Mouse (Mus musculus) layer of hippocampus, postnatal 36 days (tissue): ENCODE results near the gene Flad1. TPM values are rescaled to one million over a fixed set of nuclear protein-coding genes. Genes with fewer than 3 reads are reported as not detected.

Experiments
- DNase-seq, 2 experiments: peaks; one replicate each; pipeline ENCODE4 v3.0.0; 2022
- total RNA-seq, 2 experiments: library from RNA; stranded (reverse); gene quantifications; 2 replicates each; pipeline ENCODE4 v1.2.3; 2021

Gene Flad1
- total RNA-seq, 2 experiments from 2014 or later, result 35.8 to 39.2 TPM

DNA sequence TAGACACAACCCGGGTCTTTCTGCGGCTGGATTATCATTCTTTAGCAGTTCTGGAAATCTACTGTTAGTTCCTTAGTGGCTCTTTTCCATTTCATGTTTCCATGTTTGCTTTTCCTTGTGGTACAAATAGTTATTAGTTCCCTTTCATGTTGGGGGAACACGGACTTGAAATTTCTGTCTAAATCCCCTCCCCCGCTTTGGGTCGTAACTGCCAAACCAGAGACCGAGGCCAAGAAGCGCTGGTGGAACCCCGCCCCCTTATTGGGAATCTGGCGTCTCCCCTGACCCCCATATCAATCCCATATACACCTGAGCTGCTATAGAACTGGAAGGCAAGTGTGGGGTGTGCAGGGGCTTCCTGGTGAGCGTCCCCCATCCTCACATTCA is 16.3 kb downstream of the Flad1 start:
- DNase-seq, result no peak

DNA sequence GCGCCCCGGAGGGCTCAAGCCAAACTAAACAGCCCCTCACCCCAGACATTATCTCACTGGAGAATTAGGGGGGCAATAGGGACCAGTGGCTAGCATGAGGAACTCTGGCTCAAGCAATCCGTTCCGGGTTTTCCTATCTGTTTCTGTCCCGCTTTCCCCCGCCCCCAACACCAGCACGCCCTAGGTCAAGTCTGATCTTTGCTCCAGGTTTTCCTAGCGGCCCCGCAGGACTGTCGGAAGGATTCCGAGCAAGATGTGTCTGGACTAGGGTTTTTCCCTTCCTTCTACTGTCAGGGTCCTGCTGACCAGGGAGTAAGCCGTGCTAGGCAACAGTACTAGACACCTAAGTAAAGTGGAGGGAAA is 16.8 kb downstream of the Flad1 start:
- no peak for DNase-seq

DNA sequence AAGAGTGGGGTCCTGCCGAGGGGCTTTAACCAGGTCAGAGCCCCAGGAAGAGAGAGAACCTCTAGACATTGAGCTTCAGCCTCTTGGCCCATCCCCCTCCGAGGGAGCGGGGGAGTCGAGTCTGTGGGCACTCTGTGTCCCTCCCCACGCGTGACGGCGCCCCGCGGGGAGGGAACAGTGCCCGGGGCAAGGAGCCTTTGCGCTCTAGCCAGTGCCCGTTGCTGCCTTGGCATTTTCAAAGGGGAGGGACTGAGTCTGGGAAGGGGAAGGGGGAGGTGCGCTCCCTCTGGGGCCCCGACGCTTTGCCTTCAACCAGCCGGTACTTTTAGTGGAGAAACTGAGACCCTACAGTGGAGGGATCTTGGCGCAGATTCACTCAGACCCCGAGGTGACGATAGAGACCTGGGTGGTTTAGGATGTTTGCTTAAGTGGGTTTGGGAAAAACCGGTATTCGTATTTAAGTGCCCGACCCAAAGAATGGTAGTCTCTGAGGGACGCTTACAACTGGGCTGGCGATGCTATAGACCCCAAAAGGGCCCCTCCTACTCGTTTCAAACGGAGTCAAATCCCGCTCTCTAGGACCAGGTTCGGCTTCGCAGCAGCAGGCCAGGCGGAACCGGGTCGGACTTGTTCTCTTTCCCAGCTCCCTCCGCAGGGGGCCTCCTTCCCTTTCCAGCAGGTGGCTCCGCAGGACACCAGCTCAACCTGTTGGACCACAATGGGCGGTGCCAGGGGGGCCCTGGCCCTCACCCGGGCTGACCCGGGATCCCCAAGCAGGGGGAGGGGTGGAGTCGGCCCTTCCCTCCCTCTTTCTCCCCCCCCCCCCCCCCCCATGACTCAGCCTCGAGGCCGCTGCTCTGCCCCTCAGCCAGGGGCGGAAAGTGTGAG is 17.4 kb downstream of the Flad1 start, which contains the start of gene Zbtb7b:
TSS of gene Zbtb7b (minus strand) at position 771 of the 888 bp plus-strand sequence.
- DNase-seq, result peak; percentile 65 to 67

DNA sequence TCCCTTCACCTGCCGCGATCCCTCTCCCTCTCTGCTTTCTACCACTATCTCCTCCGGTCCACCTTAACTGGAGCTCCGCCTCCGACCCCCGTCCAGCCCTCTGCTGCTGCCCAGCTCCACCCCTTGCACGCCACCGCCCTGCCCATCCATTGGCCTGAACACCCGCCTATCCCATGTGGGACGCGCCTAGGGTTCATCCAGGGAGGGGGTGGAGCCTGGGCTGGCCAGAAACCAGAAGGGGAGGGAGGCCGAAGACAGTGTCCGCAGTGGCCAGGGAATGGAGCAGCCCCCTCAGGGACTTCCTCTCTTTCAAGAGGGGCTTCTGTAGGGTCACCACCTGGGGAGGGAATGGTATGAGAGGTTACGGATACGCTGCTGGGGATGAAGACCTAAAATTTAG is 18.1 kb downstream of the Flad1 start:
- peak; percentile 96 for DNase-seq

DNA sequence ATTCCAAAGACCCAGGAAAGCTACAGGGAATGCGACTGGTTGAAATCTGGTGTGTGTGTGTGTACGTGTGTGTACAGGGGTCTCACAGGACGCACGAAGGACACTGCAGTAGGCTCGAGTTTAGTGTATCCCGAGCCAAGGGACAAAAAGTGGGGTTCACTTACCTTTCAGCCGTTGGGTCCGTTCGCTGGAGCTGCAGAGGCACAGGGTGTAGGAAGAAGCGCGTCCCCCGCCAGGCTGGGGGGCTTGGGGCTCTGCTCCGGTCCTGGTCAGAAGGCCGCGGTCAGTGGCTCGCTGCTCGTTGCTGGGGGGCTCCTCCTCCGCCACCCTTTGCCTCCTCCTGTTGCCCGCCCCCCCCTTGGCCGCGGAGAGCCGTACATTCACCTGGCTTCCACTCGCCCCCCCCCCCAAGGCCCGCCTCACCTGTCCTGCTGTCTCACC is 18.8 kb downstream of the Flad1 start:
- DNase-seq, result no peak

DNA sequence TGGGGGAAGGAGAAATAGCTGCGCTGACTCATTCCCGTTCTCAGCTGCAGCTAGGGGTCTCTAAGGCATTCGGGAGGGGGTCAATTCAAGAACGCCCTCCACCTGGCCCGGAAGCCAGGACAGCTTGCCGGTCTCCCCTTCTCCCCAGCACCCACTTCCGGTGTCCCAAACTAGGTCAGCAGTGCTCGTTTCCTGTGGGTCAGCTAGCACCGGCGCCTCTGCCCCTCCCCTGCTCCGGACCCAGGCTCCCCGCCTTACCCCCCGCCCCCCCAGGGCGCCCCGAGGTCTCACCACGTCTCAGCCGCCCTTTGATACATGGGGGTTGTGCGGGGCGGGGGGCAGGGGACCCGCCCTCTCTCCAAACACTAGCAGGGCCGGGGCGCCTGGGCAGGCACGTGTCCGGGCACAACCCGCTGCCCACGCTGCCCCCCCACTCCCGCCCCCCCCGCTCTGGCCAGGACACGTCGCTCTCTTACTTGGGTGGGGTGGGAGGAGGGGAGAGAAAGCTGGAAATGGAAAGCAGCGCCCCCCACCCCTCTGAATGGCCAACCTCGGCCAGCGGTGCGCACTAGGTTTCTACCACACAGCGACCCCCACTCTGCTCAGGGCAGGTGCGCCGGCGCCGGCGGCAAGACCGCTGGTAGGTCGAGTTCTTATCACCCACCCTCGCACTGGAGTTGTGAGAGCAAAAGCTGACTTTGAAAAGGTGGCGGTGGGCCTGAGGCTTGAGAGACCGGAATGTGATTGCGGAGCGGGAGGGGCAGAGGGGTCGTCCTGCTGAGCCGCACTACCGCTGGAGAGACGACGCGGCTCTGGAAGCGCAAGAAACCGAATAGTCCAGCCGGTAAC is 19.8 kb downstream of the Flad1 start:
- DNase-seq, result no peak

DNA sequence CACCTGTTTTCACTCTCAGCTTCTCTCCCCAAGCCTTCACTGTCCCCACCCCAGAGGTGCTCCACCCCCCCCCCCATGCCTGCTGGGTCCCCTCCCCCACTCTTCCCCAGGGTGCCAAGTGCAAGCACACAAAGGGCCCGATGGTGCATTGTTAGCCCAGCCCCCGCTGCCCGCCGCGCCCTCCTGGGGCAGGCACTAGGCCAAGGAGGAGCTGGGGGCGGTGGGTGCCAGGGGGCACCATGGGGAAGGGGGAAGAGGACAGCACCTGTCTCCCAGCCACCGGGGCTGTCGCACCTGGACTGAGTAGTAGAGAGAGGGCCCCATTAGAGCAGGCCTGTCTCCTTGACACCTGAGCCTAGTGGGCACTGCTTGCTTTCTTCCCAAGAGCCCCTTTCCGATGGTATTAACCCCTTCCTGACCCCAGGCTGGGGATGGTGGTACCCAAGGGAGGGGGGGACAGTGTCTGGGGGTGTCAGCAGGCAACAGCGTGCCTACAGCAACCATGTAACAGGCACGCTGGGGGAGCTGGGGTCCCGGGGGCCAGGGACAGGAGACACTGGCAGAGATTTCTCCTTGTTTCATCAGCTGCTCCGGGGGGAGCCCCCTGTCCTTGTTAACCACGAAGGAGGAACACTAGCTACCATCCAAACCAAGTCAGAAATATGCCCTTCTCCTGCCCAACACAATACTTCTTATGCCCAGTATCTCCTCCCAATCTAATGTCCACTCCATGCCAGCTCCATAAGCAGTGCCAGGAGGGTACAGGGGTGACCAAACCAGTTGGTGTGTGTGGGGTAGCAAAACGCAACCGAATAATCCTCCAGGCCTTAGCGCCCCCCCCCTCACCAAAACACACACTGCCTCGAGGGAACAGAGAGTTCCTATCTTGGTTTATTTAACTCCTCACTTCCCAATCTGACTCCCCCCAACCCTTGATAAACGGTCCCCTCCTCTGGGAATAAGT is 20.7 kb downstream of the Flad1 start:
- no peak for DNase-seq

DNA sequence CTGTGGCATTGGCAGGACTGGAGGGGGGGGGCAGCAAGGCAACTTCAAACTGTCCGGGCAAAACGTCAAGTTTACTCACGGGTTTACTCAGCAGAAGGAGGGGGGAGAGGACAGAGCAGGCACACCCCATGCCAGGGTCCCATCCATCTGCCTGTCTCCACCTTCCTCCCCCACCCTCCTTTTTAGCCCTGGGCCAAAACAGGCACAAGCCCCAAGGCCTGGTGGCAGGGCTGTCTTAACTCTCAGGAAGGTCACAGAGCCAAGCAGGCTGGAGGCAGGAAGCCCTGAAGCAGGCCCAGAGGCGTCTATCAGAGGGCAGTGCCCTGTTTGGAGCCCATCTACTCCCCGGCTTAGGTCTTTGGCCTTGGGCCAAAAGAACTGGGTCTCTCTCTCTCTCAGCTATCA is 21.6 kb downstream of the Flad1 start:
- no peak for DNase-seq

DNA sequence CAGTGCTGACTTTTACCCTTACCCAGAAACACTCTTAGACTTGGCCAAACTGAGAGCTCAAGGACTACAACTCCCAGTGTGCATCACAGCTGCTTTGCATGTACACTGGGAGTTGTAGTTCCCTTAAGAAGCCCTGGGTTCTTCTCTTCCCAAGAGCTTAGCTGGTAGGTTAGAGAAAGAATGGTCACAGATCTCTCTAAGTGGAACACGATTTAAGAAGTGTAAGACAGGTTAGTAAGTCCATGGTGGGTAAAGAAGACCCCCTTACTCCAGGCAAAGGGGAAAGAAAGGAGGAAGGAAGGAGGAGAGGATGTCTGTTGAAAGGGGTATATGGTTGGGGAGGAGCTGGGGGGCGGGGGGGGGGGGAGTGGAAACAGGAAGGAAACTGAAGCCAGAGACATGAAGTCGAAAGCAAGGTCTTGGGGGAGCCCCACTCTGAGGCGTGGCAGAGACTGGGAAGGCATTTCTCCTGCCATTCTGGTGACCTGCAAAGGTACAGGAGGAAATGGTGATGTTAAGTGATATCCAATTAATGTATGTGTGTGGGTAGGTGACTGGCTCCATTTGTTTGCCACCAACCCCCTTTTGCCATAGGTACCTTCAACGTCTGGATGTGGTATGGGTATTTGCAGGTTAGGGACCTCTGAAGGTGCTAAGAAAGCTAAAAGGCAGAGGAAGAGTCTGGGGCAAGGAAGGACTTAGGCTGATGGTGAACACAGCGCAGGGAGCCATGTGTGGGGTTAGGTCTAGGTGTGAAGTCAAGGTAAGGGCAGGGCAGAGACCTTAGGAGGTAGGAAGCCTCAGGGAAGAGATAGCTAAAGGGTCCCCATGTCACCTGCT is 22.5 kb downstream of the Flad1 start:
- DNase-seq, result no peak

DNA sequence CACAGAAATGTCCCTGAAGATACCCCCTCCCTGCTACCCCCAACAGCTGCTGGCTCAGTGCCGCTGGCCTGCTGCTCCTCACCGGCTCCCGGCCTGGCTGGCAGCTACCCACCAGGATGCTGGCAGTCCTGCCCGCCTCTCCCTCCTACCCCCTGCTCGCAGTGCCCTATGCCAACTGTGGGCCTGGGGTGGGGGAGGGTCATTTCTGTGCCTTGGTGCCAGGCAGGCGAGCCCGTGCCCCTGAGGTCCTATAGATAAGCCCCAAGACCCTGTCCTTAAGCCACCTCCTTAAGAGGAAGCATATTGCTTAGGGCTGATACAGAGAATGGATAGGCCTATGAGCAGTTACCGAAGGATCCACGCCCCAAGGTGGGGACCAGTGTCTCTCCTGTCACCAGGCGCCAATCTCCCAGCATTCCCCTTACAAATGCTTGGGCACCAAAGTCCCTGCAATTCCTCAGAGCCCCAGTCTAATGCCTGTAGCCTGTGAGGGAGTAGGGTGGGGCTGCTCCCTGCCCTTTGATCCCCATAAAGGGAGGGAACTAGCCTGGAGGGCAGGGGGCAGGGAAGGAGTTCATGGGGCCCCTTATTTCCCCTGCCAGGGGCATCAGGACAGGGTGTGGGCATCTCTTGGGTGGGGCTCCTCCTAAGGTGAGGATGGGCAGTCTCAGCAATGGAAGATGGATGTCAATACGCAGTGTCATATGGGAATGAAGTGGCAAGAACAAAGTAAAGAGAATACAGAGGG is 23.4 kb downstream of the Flad1 start:
- DNase-seq, result peak in 1 of 2 experiments; percentile 65

DNA sequence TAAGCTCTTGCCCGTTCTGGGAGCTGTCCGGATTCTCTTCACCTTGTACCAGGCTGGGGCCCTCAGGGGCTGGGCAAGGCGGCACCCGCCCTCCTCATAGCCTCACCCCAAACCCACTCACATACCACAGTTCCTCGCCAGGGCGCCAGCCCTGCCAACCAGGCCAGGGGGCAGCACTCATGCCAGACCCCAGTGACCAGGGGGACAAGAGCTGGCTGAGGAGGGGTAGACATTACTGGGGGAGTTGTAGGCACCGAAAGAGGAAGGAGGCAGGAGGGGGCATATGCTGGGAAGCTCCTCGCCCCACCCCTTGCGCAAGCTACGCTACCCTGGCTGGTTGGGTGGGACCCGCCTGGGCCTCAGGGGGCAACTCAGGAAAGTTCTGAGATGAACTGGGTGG is 24.0 kb downstream of the Flad1 start:
- DNase-seq, result no peak

DNA sequence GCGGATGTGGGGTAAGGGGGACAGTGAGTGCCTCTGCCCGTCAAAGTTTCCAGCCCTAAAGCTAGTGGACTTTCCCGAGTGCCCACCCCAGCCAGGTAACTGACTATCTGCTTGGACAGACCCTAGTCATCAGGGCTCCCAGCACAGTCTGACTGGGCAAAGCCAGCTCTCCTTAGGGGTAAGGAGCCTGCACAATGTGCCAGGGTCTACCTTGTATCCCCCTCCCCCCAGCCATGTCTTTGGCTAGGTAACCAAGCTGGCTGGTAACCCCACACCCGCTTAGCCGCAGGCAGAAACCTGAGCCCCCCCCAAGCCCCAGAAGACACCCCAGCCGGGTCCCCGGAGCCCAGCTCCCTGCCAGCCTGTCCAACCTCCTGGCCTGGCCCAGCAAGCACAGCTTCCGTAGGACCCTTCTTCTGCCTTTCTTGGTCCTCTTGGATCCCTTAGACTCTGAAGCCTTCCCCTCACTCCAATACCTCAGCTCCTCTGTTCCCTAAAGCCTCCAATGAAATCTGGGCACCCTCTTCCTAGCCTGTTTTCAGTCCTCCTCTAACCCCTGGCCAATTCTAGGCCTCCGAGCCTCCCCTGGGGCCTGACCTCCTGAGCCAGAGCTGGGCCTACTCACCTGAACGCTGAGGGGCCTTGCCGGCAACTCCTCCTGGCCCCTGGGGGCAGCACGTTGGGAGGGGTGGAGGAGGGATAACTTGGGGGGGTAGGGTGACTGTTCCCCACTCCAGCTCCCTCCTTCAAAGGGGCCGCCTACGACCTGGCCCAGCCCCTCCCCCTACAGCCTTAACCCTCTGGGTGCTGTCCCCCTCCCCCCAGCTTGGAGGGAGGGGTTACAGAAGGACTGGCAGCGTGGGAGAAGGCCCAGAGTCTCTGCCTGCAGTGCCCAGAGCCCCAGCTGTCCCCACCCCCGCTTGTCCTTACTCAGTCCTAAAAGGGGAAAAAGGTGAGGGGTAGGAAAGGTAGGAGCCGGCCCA is 24.9 kb downstream of the Flad1 start:
- no peak for DNase-seq

DNA sequence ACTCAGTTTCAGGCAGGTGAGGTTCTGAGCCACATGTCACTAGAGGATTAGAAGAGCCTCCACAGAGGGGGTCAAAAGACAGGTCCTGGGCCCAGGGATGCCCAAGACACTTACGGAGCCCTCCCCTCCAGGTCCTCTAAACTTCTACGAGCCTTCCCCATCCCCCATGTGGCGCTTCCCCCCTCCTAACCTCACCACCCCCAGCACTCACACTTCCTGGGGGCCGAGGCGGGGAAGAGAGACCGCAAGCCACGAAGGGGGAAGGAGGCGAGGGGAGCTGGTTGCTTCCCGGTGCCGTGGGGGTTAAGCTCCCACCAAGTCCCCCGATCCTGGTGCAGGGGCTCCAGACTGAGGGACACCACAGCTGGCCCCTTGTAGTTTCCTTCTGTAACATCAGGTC is 26.2 kb downstream of the Flad1 start:
- no peak for DNase-seq

DNA sequence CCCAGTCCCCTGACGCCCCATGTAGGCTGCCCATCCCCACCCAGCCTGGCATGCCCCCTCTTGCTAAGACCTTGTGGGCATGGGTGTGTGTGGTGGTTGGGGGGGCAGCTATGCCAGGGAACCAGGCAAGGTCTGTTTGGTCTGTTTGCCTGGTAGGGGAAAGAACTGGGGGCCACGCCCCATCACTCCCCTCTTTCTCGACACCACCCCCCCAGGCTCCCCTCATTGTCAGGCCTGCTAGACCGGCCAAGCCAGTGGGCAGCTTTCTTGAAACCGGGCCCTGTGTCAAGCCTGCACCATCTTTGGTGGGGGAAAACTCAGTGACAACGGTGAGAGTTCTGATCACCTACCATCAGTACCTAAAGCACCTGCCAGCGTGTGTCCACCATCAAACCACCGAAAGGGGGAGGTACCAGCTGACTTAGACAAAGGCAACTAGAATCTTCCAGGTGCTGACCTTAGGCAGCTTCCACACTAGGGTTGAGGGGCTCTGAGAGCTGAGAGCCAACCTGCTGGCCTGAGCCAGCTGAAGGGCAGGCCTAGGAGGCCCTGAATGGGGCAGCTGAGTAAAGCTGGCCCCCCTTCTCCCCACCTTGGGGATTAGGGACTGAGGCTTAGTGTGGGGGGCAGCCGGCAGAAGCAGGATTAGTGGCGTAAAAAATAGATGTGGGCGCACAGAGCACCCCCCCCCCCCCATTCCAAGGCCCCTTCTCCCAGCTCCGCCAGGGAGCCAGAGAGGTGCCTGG is 27.2 kb downstream of the Flad1 start:
- DNase-seq, result no peak

DNA sequence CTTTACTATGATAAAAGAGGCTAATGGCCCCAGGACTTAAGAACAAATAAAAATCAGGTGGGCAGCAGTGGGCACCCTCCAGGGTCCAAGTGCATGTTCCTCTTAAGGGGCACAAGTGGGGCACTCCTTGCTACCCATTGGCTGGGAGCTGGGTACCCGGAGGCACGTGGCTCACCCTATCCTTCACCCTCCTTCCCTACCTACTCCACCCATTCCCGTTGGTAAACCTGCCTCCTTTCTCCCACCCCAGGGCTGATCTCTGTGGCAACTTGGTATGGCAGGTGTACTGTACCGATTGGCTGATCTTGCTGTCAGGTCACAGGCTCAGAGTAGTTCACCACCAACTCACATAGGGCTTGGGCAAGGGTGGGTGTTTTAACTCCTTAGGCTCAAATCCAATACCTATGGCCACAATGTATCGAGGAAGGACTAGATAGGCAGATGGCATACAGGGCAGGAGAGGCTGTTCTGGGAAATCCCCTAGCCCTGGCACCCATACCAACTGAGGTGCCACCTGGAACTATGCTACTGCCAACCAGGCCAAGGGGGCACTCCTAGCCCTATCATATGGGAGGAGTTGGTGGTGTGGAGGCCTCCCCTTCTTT is 27.9 kb downstream of the Flad1 start:
- DNase-seq, result no peak

DNA sequence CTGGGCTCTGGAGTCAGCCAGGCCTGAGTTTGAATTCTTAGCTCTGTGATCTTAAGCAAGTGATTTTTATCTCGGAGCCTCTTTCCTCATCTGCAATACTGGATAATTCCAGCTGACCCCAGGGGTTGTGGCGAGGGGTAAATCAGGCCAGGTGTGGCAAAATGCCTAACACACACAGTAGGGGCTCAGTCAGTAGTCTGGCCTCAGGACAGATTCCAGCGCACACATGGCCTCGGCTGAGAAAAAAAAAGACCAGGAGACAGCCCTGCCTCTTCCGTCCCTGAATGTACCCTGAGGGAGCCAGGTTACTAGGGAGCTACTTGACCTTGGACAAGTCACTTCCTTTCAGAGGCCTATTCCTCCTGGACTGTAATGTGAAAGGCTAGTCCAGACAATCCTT is 28.7 kb downstream of the Flad1 start:
- no peak for DNase-seq

DNA sequence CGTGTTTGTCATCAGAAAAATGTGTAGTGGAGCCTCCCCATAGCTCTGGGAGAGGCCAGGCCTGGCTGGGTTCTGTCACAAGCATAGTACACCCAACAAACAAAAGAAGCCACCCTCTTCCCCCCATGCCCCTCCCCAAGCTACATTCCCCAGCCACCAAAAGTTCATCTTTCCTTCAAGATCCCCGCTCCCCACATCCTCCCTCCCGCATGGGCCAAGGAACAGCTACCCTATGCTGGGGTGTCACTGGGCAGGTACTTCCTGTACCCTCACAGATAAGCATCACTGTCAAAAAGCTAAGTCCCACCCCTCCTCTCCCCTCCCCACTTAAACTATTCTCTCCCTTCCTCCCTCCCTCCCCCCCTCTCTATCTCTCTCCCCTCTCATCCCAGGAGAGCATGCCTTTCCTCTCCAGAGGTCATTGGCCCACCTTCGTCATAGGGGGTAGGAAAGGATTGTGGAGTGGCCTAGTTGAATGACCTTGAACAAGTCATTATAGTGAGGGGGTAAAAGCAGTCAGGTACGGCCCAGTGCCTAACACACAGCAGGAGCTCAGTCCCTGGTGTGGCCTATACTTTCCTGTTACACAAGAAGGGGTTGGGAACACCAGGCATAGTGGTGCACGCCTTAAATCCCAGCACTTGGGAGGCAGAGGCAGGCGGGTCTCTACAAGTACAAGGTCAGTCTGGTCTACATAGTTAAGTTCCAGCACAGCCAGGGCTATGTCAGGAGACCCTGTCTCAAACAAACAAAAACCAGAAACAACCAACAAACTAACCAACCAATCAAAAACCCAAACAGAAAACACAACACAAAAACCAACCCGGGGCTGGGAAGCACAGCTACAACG is 29.4 kb downstream of the Flad1 start:
- DNase-seq, result no peak
